In genomic region chr4:62348329-62348705, GRCm38 (mm10) we compare ENCODE assay signal across 14 mouse cellular contexts. TPM values are rescaled to one million over a fixed set of nuclear protein-coding genes. Genes with fewer than 3 reads are reported as not detected.
DNase-seq lines count a peak whose midpoint lies in the region; ATAC-seq and TF ChIP-seq lines count a peak whose summit lies in the region.
"Had no signal": no experiment of that assay in that cellular context is flagged by ENCODE, and none has a peak within 500 bp of the region (broad histone marks: within the 10 kb centered on the region; RNA-seq: fewer than 3 reads in every experiment).

No protein-coding gene starts in this region.

- H3K4me2 ChIP-seq in heart, embryonic 12.5 days: no peak overlapping the region
- no peak overlapping the region for H3K4me2 ChIP-seq in intestine, embryonic 15.5 days (replicated peaks)
- H3K4me2 ChIP-seq: embryonic facial prominence, embryonic 13.5 days had no signal

- TF ChIP-seq POLR2A in liver, adult 2 months (IDR thresholded peaks at IDR 0.05; ENCODE audit: extremely low read depth, insufficient read depth, low read length): no peak

- peak overlapping the region; percentile 37 for H3K27ac ChIP-seq in heart, embryonic 12.5 days (ENCODE audit: poor library complexity, severe bottlenecking)
- H3K27ac ChIP-seq in liver, adult 2 months (replicated peaks; ENCODE audit: insufficient read depth, low read depth, low read length): peak overlapping the region; percentile 77
- H3K27ac ChIP-seq in intestine, embryonic 15.5 days: peak overlapping the region; percentile 23; the same call in 1 of the 2 replicates
- H3K27ac ChIP-seq: embryonic facial prominence, embryonic 13.5 days; midbrain, embryonic 10.5 days had no signal

- H3K36me3 ChIP-seq in heart, embryonic 12.5 days: peaks cover 36% of the 10 kb centered on the region
- H3K36me3 ChIP-seq in liver, adult 2 months (ENCODE audit: control insufficient read depth, insufficient read depth, low read length): peaks cover 55% of the 10 kb centered on the region
- H3K36me3 ChIP-seq in intestine, embryonic 15.5 days: peaks cover 17% of the 10 kb centered on the region

- no peak overlapping the region for H3K4me3 ChIP-seq in heart, embryonic 12.5 days
- H3K4me3 ChIP-seq in liver, adult 2 months (ENCODE audit: insufficient read depth, low read depth, low read length): no peak overlapping the region
- no peak overlapping the region for H3K4me3 ChIP-seq in intestine, embryonic 15.5 days (replicated peaks)
- H3K4me3 ChIP-seq: embryonic facial prominence, embryonic 13.5 days; midbrain, embryonic 10.5 days had no signal

- ATAC-seq in heart, embryonic 12.5 days (ENCODE audit: insufficient number of reproducible peaks, low FRiP score): peak; percentile 51; the same call in 1 of the 2 replicates
- no peak for ATAC-seq in intestine, embryonic 15.5 days
- peak; percentile 50 for ATAC-seq in megakaryocyte, adult 5-6 weeks (ENCODE audit: poor library complexity, severe bottlenecking)

- H3K4me1 ChIP-seq in heart, embryonic 12.5 days (replicated peaks): 0 out of 2 replicates have a peak, but pooled peaks cover 3% of the 10 kb centered on the region
- peaks cover 11% of the 10 kb centered on the region for H3K4me1 ChIP-seq in liver, adult 2 months (ENCODE audit: control insufficient read depth, insufficient read depth, low read length)
- peaks cover 3% of the 10 kb centered on the region for H3K4me1 ChIP-seq in intestine, embryonic 15.5 days (replicated peaks)
- H3K4me1 ChIP-seq: embryonic facial prominence, embryonic 13.5 days; midbrain, embryonic 10.5 days had no signal

- H3K27me3 ChIP-seq in heart, embryonic 12.5 days (replicated peaks): no peaks in the 10 kb centered on the region
- no peaks in the 10 kb centered on the region for H3K27me3 ChIP-seq in liver, adult 2 months (ENCODE audit: control insufficient read depth, insufficient read depth, low read length)
- H3K27me3 ChIP-seq in intestine, embryonic 15.5 days (replicated peaks): no peaks in the 10 kb centered on the region
- H3K27me3 ChIP-seq: embryonic facial prominence, embryonic 13.5 days had no signal

- intact Hi-C loops in left cerebral cortex, postnatal 10 days (cut with DNase I): no loop called here

- DNase-seq in heart, postnatal 4 days: no peak
- DNase-seq in liver, adult 2 months (ENCODE audit: extremely low read depth, low read depth, low spot score): no peak
- DNase-seq in liver: no peak
- DNase-seq in right cerebral cortex, postnatal 10 days (ENCODE audit: low spot score in 2 of 2): no peak
- no peak for DNase-seq in left cerebral cortex, postnatal 10 days (ENCODE audit: extremely low spot score in 1 of 2, low spot score in 2 of 2)
- DNase-seq: adrenal gland, postnatal 36 days; cerebellum, adult 8-10 months; kidney, adult 18-20 months; thymus, adult 18-20 months had no signal

- peaks cover 13% of the 10 kb centered on the region; the same call in 1 of the 2 replicates for H3K79me2 ChIP-seq in liver, adult 2 months (ENCODE audit: control insufficient read depth, insufficient read depth, low read length)

- TF ChIP-seq CTCF in liver, adult 2 months (IDR thresholded peaks at IDR 0.05; ENCODE audit: low read depth, low read length): no peak

- H3K9me3 ChIP-seq in heart, embryonic 12.5 days (replicated peaks): no peaks in the 10 kb centered on the region
- no peaks in the 10 kb centered on the region for H3K9me3 ChIP-seq in intestine, embryonic 15.5 days
- H3K9me3 ChIP-seq: embryonic facial prominence, embryonic 13.5 days; midbrain, embryonic 10.5 days had no signal

- 51% methylated on average over 2 of the region's 2 CpGs for WGBS in heart, embryonic 12.5 days
- WGBS in liver, adult 2 months: 22% methylated on average over 2 of the region's 2 CpGs
- WGBS in intestine, embryonic 15.5 days: 34% methylated on average over 2 of the region's 2 CpGs

- no peak overlapping the region for H3K9ac ChIP-seq in heart, embryonic 12.5 days
- H3K9ac ChIP-seq in liver, adult 2 months (ENCODE audit: low read depth, low read length): no peak overlapping the region
- no peak overlapping the region for H3K9ac ChIP-seq in intestine, embryonic 15.5 days
- H3K9ac ChIP-seq: embryonic facial prominence, embryonic 13.5 days had no signal

RNA-seq across cellular contexts. Expression of gene Fkbp15, which starts 12.0 kb away (rescaled TPM):
- polyA plus RNA-seq in heart, embryonic 12.5 days (2016; fragmentation: Nextera tagmentation; extraction: Ambion mirVana): 18.2 and 19.6 TPM in 2 replicates
- total RNA-seq in heart, postnatal 4 days (2021): 10 to 100 TPM; 26.5 to 28.1 TPM
- total RNA-seq in liver, adult 2 months (2014; rRNA removed): 22.7 and 24.5 TPM in 2 replicates
- 17.4 and 20.0 TPM in 2 replicates for polyA plus RNA-seq in liver, adult 2 months (2012; rRNA removed)
- polyA plus RNA-seq in intestine, embryonic 15.5 days (2015; fragmentation: Nextera tagmentation; extraction: Ambion mirVana): 23.7 and 24.7 TPM in 2 replicates
- total RNA-seq in megakaryocyte, adult 5-6 weeks (2015): 46.8 and 47.6 TPM in 2 replicates
- total RNA-seq in megakaryocyte, adult 5-6 weeks (2017): 110 and 118 TPM in 2 replicates
- 10 to 100 TPM; 37.2 to 38.8 TPM for total RNA-seq in left cerebral cortex, postnatal 10 days (2021)

RNA-seq across cellular contexts. Expression of gene Slc31a1, which starts 12.2 kb away (rescaled TPM):
- 50.5 and 52.0 TPM in 2 replicates for polyA plus RNA-seq in heart, embryonic 12.5 days (2016; fragmentation: Nextera tagmentation; extraction: Ambion mirVana)
- total RNA-seq in heart, postnatal 4 days (2021): 10 to 100 TPM; 31.5 to 34.7 TPM
- total RNA-seq in liver, adult 2 months (2014; rRNA removed): 88.4 and 91.4 TPM in 2 replicates
- 75.3 and 81.5 TPM in 2 replicates for polyA plus RNA-seq in liver, adult 2 months (2012; rRNA removed)
- 96.6 and 102 TPM in 2 replicates for polyA plus RNA-seq in intestine, embryonic 15.5 days (2015; fragmentation: Nextera tagmentation; extraction: Ambion mirVana)
- 23.2 and 26.1 TPM in 2 replicates for total RNA-seq in megakaryocyte, adult 5-6 weeks (2015)
- 20.7 and 25.3 TPM in 2 replicates for total RNA-seq in megakaryocyte, adult 5-6 weeks (2017)
- total RNA-seq in left cerebral cortex, postnatal 10 days (2021): 10 to 100 TPM; 32.7 TPM

Comparison
In these comparisons a context has a peak if more than half of its experiments do, and no peak if none do; other contexts are left out.
1. H3K27ac ChIP-seq: peak in every context shown above with its lines; median percentile 77 in liver, adult 2 months; 37 in heart, embryonic 12.5 days; 23 in intestine, embryonic 15.5 days.